Mouse (Mus musculus) myocyte (in vitro differentiated cells): ENCODE results near the gene Ptcd2.

Experiments used
- CEBPB ChIP-seq: IDR thresholded peaks from 2 replicates; pipeline ENCODE4 v1.6.1; 2011; ENCODE audit warnings: mild to moderate bottlenecking, moderate library complexity; ENCODE audit not compliant: poor library complexity, insufficient read depth, severe bottlenecking
- MAX ChIP-seq: IDR thresholded peaks from one replicate; pipeline ENCODE4 v1.6.1; 2011; ENCODE audit warnings: low read depth, mild to moderate bottlenecking, control low read depth
- MYOD1 ChIP-seq, 3 experiments: IDR thresholded peaks; one replicate each; pipeline ENCODE4 v1.6.1; 2011; ENCODE audit warnings: control low read depth in 2 of 3, low read depth in 2 of 3, mild to moderate bottlenecking in 2 of 3, moderate library complexity in 1 of 3; ENCODE audit not compliant: insufficient read length in 2 of 3, control insufficient read depth in 1 of 3
- POLR2A ChIP-seq: IDR thresholded peaks from one replicate; pipeline ENCODE4 v1.6.1; 2011; ENCODE audit warnings: low read depth, mild to moderate bottlenecking, control low read depth, moderate library complexity; ENCODE audit not compliant: insufficient read length
- SRF ChIP-seq: IDR thresholded peaks from one replicate; pipeline ENCODE4 v1.6.1; 2011; ENCODE audit warnings: low read depth; ENCODE audit not compliant: control insufficient read depth, insufficient read length
- USF1 ChIP-seq: IDR thresholded peaks from one replicate; pipeline ENCODE4 v1.6.1; 2011; ENCODE audit warnings: low read depth, mild to moderate bottlenecking, control low read depth, moderate library complexity

DNA sequence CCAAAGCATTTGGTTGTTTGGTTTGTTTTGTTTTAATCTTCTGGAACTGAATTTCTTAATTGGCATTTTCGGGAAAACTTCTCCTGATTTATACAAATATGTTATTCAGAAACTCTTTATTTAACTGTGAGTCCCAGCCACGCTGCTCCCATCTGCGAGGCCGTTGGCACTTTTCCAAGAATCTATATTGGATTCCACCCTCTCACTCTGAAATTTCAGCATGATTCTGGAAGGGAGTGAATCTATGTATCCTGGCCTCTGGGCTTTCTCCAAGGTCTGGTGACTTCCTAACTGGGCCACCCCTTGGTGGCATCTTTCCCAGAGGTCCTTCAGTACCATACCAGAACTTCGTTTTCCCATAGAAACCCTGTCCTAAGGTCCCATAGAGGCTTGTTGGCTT, 40.7 kb downstream of the Ptcd2 start:
- no peak for TF ChIP-seq MYOD1 (IDR thresholded peaks at IDR 0.05; ENCODE audit: control insufficient read depth in 1 of 3, insufficient read length in 2 of 3, low read depth in 2 of 3)
- TF ChIP-seq POLR2A = no peak
- TF ChIP-seq MAX = no peak
- no peak for TF ChIP-seq USF1
- TF ChIP-seq SRF = no peak
- TF ChIP-seq CEBPB = no peak
